Mouse (Mus musculus) skeletal muscle tissue, adult 2 months (tissue): ENCODE measurements around the gene Slc16a6.

Experiments used
- DNase-seq: peaks from one replicate; pipeline ENCODE4 v3.0.0-alpha.2; 2012; ENCODE audit warnings: low read depth, low spot score

Slc16a6 gene

GRCm38 (mm10) chr11:109445438-109446035 lies 27.9 kb downstream of the Slc16a6 start:
- peak; percentile 37 for DNase-seq

GRCm38 (mm10) chr11:109444600-109444999 lies 28.8 kb downstream of the Slc16a6 start:
- DNase-seq: no peak

GRCm38 (mm10) chr11:109443468-109444263 lies 29.7 kb downstream of the Slc16a6 start:
- no peak for DNase-seq

DNA sequence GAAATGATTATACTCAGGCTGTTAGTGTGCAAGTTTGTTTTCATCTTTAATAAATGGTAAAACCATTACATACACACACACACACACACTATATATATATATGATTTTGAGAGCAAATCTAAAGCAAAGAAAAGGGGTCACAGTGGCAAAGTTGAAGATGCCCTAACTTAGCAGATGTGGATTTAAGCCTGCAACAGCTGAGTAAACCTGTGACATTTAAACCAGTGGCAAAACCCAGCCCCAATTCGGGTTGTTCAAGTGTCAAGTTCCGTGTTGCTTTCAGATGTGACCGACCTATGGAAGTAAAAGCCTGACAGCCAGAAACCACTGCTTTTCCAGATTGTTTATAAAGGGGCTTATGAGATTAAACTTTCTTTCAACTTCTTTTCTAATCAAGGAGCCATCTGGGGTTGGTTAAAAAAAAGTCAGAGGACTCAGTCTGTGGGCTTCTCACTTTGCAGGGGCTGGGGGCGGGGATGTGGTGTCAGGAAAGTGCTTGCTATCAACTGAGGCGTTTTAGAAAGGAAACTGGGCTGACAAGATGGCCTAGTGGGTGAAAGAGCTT lies 31.1 kb downstream of the Slc16a6 start:
- no peak for DNase-seq

DNA sequence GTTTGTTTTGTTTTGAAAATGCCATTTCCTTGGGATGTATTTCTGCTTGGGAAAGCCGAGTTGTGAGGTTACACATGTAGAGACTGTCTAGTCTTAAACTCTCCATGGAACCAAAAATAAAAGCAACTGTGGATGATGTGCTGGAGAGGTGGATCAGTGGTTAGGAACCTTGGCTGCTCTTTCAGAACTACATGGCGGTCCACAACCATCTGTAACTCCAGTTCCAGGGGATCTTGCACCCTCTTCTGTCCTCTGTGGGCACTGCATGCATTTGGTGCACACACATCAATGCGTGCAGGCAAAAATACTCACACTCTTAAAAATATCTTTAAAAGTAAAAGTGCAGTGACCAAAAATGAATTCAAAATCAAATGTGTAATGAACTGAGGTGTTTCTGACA lies 32.3 kb downstream of the Slc16a6 start:
- DNase-seq: no peak

DNA sequence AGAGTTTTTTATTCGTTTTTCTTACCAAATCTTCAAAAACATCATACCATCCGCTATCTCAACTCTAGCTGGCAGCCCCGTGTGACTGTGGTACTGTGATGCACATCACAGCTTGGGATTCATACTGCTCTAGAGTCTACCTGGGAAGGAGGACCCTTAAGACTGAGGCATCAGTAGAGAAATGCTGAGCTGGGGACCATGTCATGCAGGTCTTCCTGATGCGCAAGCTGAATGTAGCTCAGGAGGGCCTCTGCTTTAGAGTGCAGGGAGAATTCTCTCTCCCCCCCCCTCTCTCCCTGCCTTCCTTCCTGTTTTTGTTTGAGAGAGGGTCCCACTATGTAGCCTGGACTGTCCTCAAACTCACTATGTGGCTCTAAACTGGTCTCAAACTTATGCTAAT lies 32.8 kb downstream of the Slc16a6 start:
- DNase-seq: no peak

DNA sequence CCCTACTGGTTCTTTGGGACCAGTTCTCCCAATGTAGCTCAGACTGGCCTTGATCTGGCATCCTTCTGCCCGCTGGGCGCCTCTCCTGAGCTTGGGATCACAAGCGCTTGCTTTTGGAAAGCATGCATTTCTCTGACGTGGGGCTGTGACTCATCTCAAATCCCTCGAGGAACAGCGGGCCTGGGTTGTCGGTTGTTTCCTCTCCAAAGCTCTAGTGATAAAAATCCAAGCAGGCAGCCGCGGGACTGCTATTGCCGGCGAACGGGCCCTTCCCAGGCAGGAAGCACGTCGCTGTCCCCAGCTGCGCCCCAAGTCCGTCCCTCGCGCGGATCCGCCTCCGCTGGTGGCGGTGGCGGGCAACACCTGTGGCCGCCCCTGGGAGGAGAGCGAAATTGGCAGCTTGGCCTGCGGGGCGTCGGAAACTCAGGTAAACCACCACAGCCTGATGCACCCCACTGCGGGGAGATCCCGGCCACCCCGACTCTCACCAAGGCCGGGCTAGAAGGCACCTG lies 33.5 kb downstream of the Slc16a6 start:
- DNase-seq: peak; percentile 76

- no peak for DNase-seq
Observed at GRCm38 (mm10) chr11:109439209-109439608, 34.2 kb downstream of the Slc16a6 start.

DNA sequence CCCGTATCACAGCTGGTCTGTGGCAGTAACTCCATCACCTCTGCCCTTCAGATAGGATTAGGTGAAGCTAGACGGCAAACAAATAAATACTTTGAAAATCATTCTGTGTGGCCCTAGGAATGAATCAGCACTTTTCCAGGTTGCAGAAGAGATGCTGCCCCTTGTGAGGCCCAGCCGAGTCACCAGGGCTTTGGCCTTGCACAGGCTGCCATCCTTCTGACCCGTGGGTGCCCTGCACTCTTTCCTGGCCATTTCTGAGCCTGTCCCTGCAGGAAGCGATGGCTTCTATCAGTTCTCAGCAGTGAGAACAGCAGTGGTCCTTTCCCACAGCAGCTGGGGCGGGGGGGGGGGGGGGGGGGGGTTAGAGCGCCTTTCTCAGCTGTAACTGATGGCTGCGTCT lies 36.5 kb downstream of the Slc16a6 start:
- DNase-seq: no peak

GRCm38 (mm10) chr11:109434233-109434798 lies 39.1 kb downstream of the Slc16a6 start:
- no peak for DNase-seq

- DNase-seq: no peak
Observed at GRCm38 (mm10) chr11:109427353-109427752, 46.0 kb downstream of the Slc16a6 start.

DNA sequence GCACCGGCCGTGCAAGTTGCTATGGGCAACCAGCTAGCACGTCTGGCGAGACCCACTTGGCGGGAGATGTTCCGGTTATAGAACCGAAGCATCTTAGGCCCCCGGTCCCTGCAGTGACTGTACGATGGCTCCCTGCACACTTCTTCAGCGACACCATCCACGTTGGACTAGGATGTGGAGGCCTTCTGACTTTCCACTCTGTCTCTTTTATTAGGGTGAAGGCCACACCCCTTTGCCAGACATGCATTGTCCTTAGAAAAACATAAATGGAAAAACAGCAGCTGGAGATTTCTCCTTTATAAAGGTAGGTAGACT lies 47.2 kb downstream of the Slc16a6 start:
- DNase-seq: no peak

GRCm38 (mm10) chr11:109425392-109426271 lies 47.8 kb downstream of the Slc16a6 start, which contains the start of gene Amz2:
Gene Amz2, plus strand, starts transcription at chr11:109425946.
- peak; percentile 100 for DNase-seq

GRCm38 (mm10) chr11:109423294-109423693 lies 50.1 kb downstream of the Slc16a6 start:
- DNase-seq: no peak

- DNase-seq: no peak
Observed at GRCm38 (mm10) chr11:109422263-109422662, 51.1 kb downstream of the Slc16a6 start.

GRCm38 (mm10) chr11:109421205-109421604 lies 52.2 kb downstream of the Slc16a6 start:
- DNase-seq: no peak

DNA sequence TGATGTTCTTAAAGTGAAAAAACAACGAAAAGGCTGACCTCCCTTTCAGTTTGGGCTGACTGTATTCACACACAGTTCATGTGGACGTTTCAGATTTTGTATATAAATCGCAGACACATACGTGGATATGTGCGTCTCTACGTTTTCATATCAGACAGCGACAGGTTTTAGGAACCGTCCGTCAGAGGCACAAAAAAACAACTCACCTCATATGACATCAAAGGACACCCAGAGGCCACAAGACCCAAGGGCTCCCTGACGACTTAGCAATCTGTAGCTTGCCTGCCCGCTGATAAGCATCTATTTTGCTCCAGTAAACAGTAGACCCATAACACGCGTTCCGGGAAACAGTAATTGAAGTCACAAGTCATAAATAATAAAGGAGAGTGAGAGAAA lies 52.8 kb downstream of the Slc16a6 start:
- no peak for DNase-seq

- no peak for DNase-seq
Observed at GRCm38 (mm10) chr11:109419961-109420566, 53.3 kb downstream of the Slc16a6 start.

DNA sequence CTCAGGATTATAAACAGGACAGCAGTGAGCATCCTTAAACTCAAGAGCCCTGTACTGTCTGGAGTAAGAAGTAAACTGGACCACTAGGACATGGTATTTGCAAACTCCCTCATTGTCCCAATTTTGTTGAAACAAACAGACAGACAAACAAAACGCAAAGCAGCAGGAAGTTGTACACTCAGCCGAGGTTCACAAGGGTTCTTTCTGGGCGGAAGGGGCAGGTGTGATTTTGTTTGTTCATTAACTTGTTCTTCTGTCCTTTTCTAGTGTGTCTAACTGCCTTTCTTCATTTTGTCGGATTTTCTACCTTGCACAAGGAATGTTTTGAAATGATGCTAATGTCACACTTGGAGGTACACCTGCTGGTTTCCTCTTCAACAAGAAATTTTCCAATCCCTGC lies 53.9 kb downstream of the Slc16a6 start:
- no peak for DNase-seq

DNA sequence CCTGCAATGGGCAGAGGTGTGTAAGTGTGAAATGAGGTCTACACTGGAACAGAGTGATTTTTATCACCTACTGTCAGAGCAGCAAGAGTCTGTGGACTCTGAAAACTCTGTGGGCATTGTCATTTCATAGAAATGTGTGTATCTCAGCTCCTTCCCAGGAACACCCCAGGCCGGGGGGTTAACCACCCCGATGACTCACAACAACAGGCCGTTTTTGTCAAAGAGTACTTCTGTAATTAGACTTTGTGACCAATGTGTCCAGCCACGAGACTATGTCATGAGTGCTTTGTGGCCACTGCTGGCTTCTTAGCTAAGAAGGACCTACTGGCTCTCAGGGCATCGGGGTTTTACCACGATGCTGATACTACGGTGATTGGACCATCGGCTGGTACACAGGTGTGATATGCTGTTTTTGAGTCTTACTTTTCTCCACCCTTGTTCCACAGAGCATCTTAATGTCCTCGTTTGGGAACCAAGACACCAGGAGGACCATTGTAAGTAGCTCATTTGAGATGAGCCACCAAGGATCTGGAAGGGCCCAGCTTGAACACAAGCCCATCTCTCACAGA lies 55.8 kb downstream of the Slc16a6 start:
- no peak for DNase-seq
